Mouse (Mus musculus) liver, embryonic 13.5 days (tissue): ENCODE results near the gene Gar1. TPM values are rescaled to one million over a fixed set of nuclear protein-coding genes. Genes with fewer than 3 reads are reported as not detected.

ENCODE experiments used
- ATAC-seq: fragments of 200-750 bp; cut with Nextera tagmentation; 2 replicates; pipeline ENCODE4 v1.8.0; 2017; ENCODE audit warnings: low read depth, mild to moderate bottlenecking, moderate number of reproducible peaks, moderate library complexity
- DNase-seq: peaks from one replicate; pipeline ENCODE4 v3.0.0; 2022
- H3K27ac ChIP-seq: fragments of 300-500 bp; sonication (generic); 2 replicates; pipeline ENCODE4 v1.5.1; 2015; ENCODE audit warnings: moderate library complexity, mild to moderate bottlenecking, inconsistent platforms
- H3K27me3 ChIP-seq: fragments of 300-500 bp; sonication (generic); 2 replicates; pipeline ENCODE4 v1.6.1; 2015; ENCODE audit warnings: mild to moderate bottlenecking, inconsistent platforms
- H3K36me3 ChIP-seq: fragments of 300-500 bp; sonication (generic); 2 replicates; pipeline ENCODE4 v1.6.1; 2015; ENCODE audit warnings: mild to moderate bottlenecking, inconsistent platforms
- H3K4me1 ChIP-seq: fragments of 300-500 bp; sonication (generic); replicated peaks from 2 replicates; pipeline ENCODE4 v1.6.1; 2015; ENCODE audit warnings: inconsistent platforms
- H3K4me2 ChIP-seq: fragments of 300-500 bp; sonication (generic); 2 replicates; pipeline ENCODE4 v1.6.1; 2015; ENCODE audit warnings: inconsistent platforms, mild to moderate bottlenecking, moderate library complexity
- H3K4me3 ChIP-seq: fragments of 300-500 bp; sonication (generic); replicated peaks from 2 replicates; pipeline ENCODE4 v1.5.1; 2015; ENCODE audit warnings: mild to moderate bottlenecking, inconsistent platforms
- H3K9ac ChIP-seq: fragments of 300-500 bp; sonication (generic); 2 replicates; pipeline ENCODE4 v1.6.1; 2015; ENCODE audit warnings: mild to moderate bottlenecking, inconsistent platforms
- H3K9me3 ChIP-seq: fragments of 300-500 bp; sonication (generic); replicated peaks from 2 replicates; pipeline ENCODE4 v1.6.1; 2016; ENCODE audit warnings: inconsistent platforms
- WGBS: fragments of 180-500 bp; shearing (Covaris S2); methylation state at CpG from one replicate; pipeline ENCODE4 v1.1.7; 2015; ENCODE audit not compliant: insufficient replicate concordance; 5-methylcytosine and 5-hydroxymethylcytosine counted together
- polyA plus RNA-seq: library from polyadenylated mRNA; unstranded; fragments of >200 nt; fragmentation: Nextera tagmentation; extraction: Ambion mirVana; gene quantifications from 2 replicates; pipeline ENCODE4 v1.2.1, GENCODE M21; 2015

Gar1 gene
- polyA plus RNA-seq = 64.9 and 69.0 TPM in 2 replicates

DNA sequence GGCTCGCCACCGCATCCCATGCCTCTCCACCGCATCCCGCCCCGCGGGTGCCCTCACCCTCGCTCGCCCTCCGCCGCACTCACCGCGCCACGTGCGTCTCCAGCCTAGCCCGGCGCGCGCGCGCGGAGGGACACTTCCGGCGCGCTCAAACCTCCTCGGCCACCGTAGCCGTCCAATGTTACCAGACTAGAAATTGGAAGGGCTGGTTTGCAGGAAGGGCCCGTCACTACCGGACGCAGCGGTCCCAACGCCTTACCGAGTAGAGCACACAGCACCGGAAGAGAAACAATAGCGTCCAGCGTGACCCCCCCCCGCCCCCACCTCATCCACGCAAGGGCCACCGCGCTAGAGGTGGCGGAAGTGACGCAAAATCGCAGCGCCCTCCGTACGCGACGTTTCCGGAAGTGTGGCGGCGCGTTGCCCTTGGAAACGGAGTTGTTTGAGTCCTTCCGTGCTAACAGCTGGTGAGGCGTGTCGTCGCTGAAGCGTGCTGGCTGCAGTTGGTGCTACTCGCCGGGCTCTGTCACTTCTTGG is at the start of gene Gar1:
Gene Gar1, minus strand, starts transcription at position 362 of the 534 bp plus-strand sequence.
- Histone ChIP-seq H3K4me1 (peaks cover 26% of the 10 kb centered on the region), H3K9ac (peak within 1 kb of the TSS; percentile 83), H3K4me3 (peak within 1 kb of the TSS; percentile 87), H3K27me3 (no peaks in the 10 kb centered on the region), H3K27ac (peak within 1 kb of the TSS; percentile 82), H3K4me2 (peak within 1 kb of the TSS; percentile 94), H3K36me3 (peaks cover 26% of the 10 kb centered on the region), H3K9me3 (no peaks in the 10 kb centered on the region)
- peak; percentile 86 for DNase-seq
- ATAC-seq = peak; percentile 86
- under 1% methylated on average over 60 of the region's 60 CpGs for WGBS

DNA sequence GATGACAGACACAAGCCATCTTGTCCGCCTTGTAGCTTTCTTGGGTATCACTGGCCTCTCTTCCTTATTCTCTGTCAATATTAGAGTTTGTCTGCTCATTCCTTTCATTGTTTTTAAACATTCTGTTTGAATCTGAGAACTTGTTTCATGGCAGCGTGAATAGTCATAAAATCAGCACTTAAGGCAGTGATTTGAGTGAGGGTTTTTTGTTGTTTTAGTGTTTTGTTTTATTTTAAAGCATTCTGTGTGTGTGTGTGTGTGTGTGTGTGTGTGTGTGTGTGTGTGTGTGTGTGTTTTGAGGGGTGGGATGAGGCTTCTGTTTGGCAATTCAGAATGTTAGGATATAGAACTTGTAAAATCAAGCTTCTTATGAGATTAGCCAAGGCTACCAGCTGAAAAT is 48.7 kb upstream of the Gar1 start:
- Histone ChIP-seq H3K27me3 (no peaks in the 10 kb centered on the region), H3K4me3 (peak overlapping the region; percentile 78), H3K9me3 (no peaks in the 10 kb centered on the region), H3K27ac (peak overlapping the region; percentile 84; the same call in 1 of the 2 replicates), H3K4me2 (peak overlapping the region; percentile 91), H3K36me3 (0 out of 2 replicates have a peak, but pooled peaks cover 6% of the 10 kb centered on the region), H3K9ac (peak overlapping the region; percentile 85), H3K4me1 (peaks cover 63% of the 10 kb centered on the region)
- no peak for DNase-seq
- ATAC-seq = no peak
- WGBS = 65% methylated on average over 2 of the region's 2 CpGs

DNA sequence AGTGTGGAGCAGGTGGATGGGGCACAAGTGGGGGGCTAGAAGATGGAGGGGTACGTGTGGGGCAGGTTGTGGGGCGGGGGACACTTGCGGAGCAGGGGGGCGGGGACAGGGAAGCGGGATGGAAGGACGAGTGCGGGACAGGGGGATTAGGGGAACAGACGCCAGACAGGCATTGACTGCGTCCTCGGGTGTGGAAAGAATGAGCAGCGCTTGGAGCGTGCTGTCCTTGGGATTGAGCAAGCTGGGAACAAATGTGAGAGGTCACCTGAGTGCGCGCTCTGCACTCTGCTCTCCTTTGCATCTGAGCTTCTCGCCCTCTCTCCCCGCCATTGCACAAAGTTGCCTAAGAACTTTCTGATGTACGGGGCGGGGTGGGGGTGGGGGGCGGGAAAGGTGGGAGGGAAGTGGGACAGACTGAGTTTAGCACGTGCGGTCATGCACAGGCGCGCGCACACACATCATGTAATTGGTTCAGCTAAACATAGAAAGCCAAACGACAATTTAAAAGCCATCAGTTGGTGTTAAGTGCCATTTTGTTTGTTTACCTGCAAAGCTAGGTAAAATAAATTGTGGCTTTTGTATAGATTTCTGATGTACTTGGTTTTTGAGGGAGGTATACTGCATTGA is 48.0 kb upstream of the Gar1 start:
- Histone ChIP-seq H3K4me3 (peak overlapping the region; percentile 78), H3K27ac (peak overlapping the region; percentile 80), H3K27me3 (no peaks in the 10 kb centered on the region), H3K9me3 (no peaks in the 10 kb centered on the region), H3K4me2 (peak overlapping the region; percentile 91), H3K4me1 (peaks cover 56% of the 10 kb centered on the region), H3K36me3 (0 out of 2 replicates have a peak, but pooled peaks cover 6% of the 10 kb centered on the region), H3K9ac (peak overlapping the region; percentile 85)
- under 1% methylated on average over 25 of the region's 25 CpGs for WGBS
- ATAC-seq = peak; percentile 35
- DNase-seq = no peak

DNA sequence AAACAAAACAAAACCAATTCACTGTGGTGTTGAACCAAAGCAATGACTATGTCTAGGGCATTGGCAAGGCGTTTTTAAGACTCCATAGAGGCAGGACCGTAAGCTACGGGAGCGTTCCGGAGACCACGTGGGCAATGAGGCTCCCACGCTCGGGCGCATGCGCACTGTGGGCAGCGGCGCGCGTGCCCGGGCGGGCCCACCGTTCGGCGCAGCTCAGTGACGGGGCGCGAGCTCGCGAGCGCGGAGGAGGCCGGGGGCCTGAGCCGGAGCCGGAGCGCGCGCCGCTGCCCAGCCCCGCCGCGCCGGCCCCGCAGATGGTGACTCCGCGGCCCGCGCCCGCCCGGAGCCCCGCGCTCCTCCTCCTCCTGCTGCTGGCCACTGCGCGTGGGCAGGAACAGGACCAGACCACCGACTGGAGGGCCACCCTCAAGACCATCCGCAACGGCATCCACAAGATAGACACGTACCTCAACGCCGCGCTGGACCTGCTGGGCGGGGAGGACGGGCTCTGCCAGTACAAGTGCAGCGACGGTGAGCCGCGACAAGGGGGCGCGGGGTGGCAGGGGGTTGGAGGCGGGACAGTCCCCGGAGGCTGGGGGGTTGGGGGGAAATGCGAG is 47.3 kb upstream of the Gar1 start, which contains the start of gene Pla2g12a:
Gene Pla2g12a, plus strand, starts transcription at position 202 of the 617 bp plus-strand sequence.
- H3K4me2 ChIP-seq = peak within 1 kb of the TSS; percentile 91

DNA sequence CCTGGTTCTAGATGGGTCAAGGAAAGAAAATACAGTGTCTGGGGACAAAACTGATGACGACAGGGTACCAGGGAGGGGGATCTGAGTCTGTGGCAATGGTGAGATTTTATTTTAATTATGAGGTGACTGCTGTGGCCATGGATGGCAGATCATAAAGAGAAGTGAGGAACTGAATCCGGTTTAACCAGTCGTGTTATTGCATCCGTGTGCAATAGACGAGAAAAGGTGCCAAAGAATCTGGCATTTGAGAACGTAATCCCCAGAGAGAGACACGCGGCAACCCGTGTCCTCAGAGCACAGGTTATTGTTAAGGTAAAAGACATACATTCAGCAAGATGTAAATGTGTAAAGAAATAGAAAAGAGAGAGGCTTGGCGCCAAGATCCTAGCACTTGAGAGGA is 46.1 kb upstream of the Gar1 start:
- Histone ChIP-seq H3K4me1 (peaks cover 37% of the 10 kb centered on the region), H3K9me3 (no peaks in the 10 kb centered on the region), H3K36me3 (no peaks in the 10 kb centered on the region; the same call in 1 of the 2 replicates), H3K9ac (no peak overlapping the region), H3K27ac (no peak overlapping the region), H3K4me2 (no peak overlapping the region), H3K27me3 (no peaks in the 10 kb centered on the region), H3K4me3 (no peak overlapping the region)
- DNase-seq = no peak
- WGBS = 85% methylated on average over 10 of the region's 10 CpGs
- ATAC-seq = no peak

More for the DNA sequence above, 47.3 kb upstream of the Gar1 start, which contains the start of gene Pla2g12a:
- Histone ChIP-seq H3K4me3 (peak within 1 kb of the TSS; percentile 78), H3K27ac (peak within 1 kb of the TSS; percentile 80), H3K36me3 (peaks cover 4% of the 10 kb centered on the region; the same call in 1 of the 2 replicates), H3K4me1 (peaks cover 49% of the 10 kb centered on the region), H3K9ac (peak within 1 kb of the TSS; percentile 85), H3K27me3 (no peaks in the 10 kb centered on the region), H3K9me3 (no peaks in the 10 kb centered on the region)
- ATAC-seq = peak; percentile 76
- peak; percentile 82 for DNase-seq
- WGBS = under 1% methylated on average over 66 of the region's 66 CpGs

DNA sequence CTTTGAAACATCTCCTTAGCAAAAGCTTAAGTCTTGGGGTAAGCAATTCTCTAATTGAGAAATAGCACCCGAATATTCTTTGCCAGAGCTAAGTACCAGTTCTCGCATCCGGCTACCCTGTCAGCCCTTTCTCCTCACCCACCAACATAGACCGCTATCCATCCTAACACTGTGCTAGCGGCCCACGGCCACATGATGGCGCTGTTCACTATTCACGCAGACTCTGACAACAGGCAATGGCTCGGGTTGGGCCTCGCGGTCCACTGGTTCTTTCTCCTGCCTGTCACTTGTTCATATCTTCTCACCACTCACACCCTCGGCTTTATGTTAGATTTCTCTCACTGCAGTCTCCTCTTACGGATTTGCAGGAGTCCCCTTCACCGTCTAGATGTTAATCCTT is 32.5 kb upstream of the Gar1 start:
- Histone ChIP-seq H3K27me3 (no peaks in the 10 kb centered on the region), H3K4me3 (no peak overlapping the region), H3K9me3 (no peaks in the 10 kb centered on the region), H3K36me3 (peaks cover 20% of the 10 kb centered on the region; the same call in 1 of the 2 replicates), H3K27ac (no peak overlapping the region), H3K4me1 (no peaks in the 10 kb centered on the region), H3K9ac (no peak overlapping the region), H3K4me2 (no peak overlapping the region)
- WGBS = 38% methylated on average over 14 of the region's 14 CpGs
- DNase-seq (peak; percentile 14), ATAC-seq (peak; percentile 51; the same call in 1 of the 2 replicates)

DNA sequence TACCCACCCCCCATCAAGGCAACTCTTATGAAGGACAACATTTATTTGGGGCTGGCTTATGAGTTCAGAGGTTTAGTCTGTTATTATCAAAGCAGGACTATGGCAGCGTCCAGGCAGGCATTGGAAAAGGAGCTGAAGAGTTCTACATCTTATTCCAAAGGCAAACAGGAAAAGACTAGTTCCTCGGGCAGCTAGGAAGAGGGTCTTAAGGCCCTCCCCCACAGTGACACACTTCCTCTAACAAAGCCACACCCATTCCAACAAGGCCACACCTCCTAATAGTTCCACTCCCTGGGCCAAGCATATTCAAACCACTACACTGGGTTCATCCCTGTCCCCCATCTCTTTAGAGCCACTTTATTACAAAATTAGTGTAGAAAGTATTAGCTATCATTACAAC is 31.4 kb upstream of the Gar1 start:
- no peak for DNase-seq
- H3K27ac ChIP-seq = no peak overlapping the region
- H3K36me3 ChIP-seq = peaks cover 23% of the 10 kb centered on the region
- ATAC-seq = no peak
- no peak overlapping the region for H3K9ac ChIP-seq
- H3K4me1 ChIP-seq = no peaks in the 10 kb centered on the region
- no peaks in the 10 kb centered on the region for H3K9me3 ChIP-seq
- H3K4me2 ChIP-seq = no peak overlapping the region
- no peaks in the 10 kb centered on the region for H3K27me3 ChIP-seq
- H3K4me3 ChIP-seq = no peak overlapping the region
- WGBS = 47% methylated on average over 2 of the region's 2 CpGs

DNA sequence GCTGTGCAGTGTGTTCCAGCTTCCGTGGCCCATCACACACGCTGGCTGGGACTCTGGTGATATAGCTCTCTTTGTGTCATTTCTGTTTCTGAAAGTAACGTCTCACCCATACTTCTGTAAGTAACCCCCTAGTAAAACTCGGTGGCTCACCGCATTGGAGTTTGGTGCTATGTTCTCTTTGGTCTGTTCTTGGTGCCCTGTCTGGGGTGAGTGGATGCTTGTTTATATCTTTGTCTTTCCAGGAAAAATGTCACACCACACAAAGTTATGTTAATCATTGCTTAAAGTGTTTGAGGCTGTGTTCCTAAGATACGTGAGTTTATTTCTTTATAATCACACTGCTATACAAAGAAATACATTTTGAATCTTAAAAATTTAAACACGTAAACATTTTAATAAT is 15.7 kb upstream of the Gar1 start:
- DNase-seq = no peak
- 72% methylated on average over 7 of the region's 7 CpGs for WGBS

DNA sequence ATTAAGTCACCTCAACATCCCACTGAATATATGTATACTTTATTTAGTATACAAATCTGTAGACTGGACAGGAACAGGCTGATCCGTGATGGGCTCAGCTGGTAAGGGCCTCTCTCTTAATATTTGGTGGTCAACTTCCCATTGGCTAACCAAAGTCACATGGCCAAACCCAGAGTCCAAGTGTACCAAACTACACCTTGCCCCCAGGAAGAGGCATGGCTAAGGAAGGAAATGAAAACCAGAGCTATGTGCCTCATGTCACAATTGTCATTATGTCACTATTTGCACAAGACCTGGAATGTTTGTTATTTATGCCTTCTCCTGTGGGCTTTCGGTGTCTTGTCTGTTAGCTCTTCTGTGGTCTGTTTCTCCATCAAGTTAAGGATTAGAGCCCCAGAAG is 14.7 kb upstream of the Gar1 start:
- Histone ChIP-seq H3K27me3 (no peaks in the 10 kb centered on the region), H3K36me3 (no peaks in the 10 kb centered on the region), H3K9me3 (no peaks in the 10 kb centered on the region), H3K4me2 (no peak overlapping the region), H3K9ac (no peak overlapping the region), H3K27ac (no peak overlapping the region), H3K4me3 (no peak overlapping the region), H3K4me1 (no peaks in the 10 kb centered on the region)
- WGBS = 34% methylated on average over 2 of the region's 2 CpGs
- ATAC-seq = no peak
- no peak for DNase-seq

More for the DNA sequence above, 15.7 kb upstream of the Gar1 start:
- H3K27me3 ChIP-seq = no peaks in the 10 kb centered on the region
- H3K9ac ChIP-seq = no peak overlapping the region
- H3K4me1 ChIP-seq = no peaks in the 10 kb centered on the region
- no peak for ATAC-seq
- no peaks in the 10 kb centered on the region for H3K36me3 ChIP-seq
- H3K9me3 ChIP-seq = no peaks in the 10 kb centered on the region
- no peak overlapping the region for H3K27ac ChIP-seq
- no peak overlapping the region for H3K4me2 ChIP-seq
- H3K4me3 ChIP-seq = no peak overlapping the region

DNA sequence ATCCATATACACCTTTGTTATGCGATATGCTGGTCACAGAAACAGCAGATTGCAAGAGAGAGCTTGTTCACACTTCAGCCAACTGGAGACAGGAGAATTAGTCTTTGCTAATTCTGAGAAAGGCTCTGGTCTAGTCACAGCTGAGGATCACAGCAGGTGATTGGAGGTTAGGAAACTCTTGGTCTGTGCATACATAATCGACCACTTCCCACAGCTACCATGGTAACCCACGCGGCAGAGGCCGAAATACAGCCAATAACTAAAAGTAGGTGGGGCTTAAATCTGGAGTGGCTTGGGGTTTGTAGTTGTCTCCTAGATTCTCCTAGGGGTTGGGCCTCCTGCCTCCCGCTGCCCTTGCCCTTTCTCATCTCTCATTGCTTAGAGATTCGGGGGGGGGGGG is 6.8 kb upstream of the Gar1 start:
- Histone ChIP-seq H3K4me3 (peak overlapping the region; percentile 35), H3K9me3 (no peaks in the 10 kb centered on the region), H3K9ac (no peak overlapping the region), H3K27ac (no peak overlapping the region), H3K27me3 (no peaks in the 10 kb centered on the region), H3K36me3 (no peaks in the 10 kb centered on the region), H3K4me2 (peak overlapping the region; percentile 43), H3K4me1 (peaks cover 2% of the 10 kb centered on the region; the same call in 1 of the 2 replicates)
- WGBS = 40% methylated on average over 7 of the region's 7 CpGs
- DNase-seq (no peak), ATAC-seq (peak; percentile 37; the same call in 1 of the 2 replicates)

DNA sequence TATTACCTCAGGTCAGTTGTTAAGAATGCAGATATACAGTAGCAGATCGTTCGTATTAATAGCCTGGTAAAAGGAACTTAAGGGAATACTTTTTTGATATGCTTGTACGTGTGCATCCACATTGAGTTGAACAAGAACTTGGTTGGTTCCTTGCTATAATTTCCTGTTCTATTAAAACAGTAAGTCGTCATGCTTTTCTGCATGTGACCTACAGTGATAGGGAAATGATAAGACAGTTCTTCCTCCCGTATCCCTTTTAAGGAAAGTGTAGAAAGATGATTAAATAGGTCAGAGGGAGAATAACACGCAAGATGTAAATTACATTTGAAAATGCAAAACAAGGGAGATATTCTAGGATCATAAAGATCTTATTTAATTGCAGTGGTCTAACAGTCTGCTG is 5.8 kb upstream of the Gar1 start:
- no peak for DNase-seq
- Histone ChIP-seq H3K27ac (no peak overlapping the region), H3K4me3 (peak overlapping the region; percentile 35), H3K9ac (no peak overlapping the region), H3K4me2 (peak overlapping the region; percentile 43; the same call in 1 of the 2 replicates), H3K4me1 (peaks cover 2% of the 10 kb centered on the region; the same call in 1 of the 2 replicates), H3K36me3 (no peaks in the 10 kb centered on the region), H3K27me3 (no peaks in the 10 kb centered on the region), H3K9me3 (no peaks in the 10 kb centered on the region)
- WGBS = 56% methylated on average over 6 of the region's 6 CpGs
- no peak for ATAC-seq
